Comparison of ENCODE assay signal across 9 mouse cellular contexts in the genomic region with DNA sequence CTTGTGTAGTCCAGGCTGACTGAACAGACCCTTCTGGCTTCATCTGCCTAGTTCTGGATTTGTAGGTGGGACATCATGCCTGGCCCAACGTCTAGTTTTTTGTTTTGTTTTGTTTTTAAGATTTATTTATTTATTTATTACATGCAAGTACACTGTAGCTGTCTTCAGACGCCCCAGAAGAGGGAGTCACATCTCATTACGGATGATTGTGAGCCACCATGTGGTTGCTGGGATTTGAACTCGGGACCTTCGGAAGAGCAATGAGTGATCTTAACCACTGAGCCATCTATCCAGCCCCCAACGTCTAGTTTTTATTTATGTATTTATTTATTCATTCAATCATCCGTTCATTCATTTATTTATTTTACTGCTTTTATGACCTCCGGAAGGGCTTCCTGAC. TPM values are rescaled to one million over a fixed set of nuclear protein-coding genes. Genes with fewer than 3 reads are reported as not detected.
DNase-seq lines count a peak whose midpoint lies in the region; ATAC-seq lines count a peak whose summit lies in the region.
"Had no signal": no experiment of that assay in that cellular context is flagged by ENCODE, and none has a peak within 500 bp of the region (broad histone marks: within the 10 kb centered on the region; RNA-seq: fewer than 3 reads in every experiment).

No protein-coding gene starts in this region.

- ATAC-seq in hindbrain, embryonic 12.5 days (ENCODE audit: low FRiP score), result 0 out of 2 replicates have a peak, but pooled peaks have one; percentile 11
- ATAC-seq in embryonic facial prominence, embryonic 14.5 days (ENCODE audit: low read depth), result no peak
- ATAC-seq in forebrain, embryonic 14.5 days, result peak; percentile 27

- H3K9me3 ChIP-seq in hindbrain, embryonic 12.5 days (replicated peaks), result no peaks in the 10 kb centered on the region
- no peaks in the 10 kb centered on the region for H3K9me3 ChIP-seq in hindbrain, embryonic 10.5 days
- no peaks in the 10 kb centered on the region for H3K9me3 ChIP-seq in embryonic facial prominence, embryonic 14.5 days (ENCODE audit: control insufficient read depth, low read length)
- no peaks in the 10 kb centered on the region for H3K9me3 ChIP-seq in forebrain, embryonic 14.5 days (replicated peaks; ENCODE audit: control insufficient read depth, low read length)
- no peaks in the 10 kb centered on the region for H3K9me3 ChIP-seq in midbrain, embryonic 10.5 days (replicated peaks)

- peaks cover 14% of the 10 kb centered on the region; the same call in 1 of the 2 replicates for H3K27me3 ChIP-seq in hindbrain, embryonic 12.5 days
- H3K27me3 ChIP-seq in hindbrain, embryonic 10.5 days (ENCODE audit: insufficient read depth, poor library complexity, severe bottlenecking), result peaks cover 20% of the 10 kb centered on the region
- H3K27me3 ChIP-seq in embryonic facial prominence, embryonic 14.5 days (replicated peaks; ENCODE audit: control insufficient read depth, insufficient read depth, low read length), result no peaks in the 10 kb centered on the region
- H3K27me3 ChIP-seq in forebrain, embryonic 14.5 days (replicated peaks; ENCODE audit: control insufficient read depth, insufficient read depth, low read length), result no peaks in the 10 kb centered on the region
- peaks cover 23% of the 10 kb centered on the region for H3K27me3 ChIP-seq in midbrain, embryonic 10.5 days (ENCODE audit: low read depth, poor library complexity, severe bottlenecking)
- H3K27me3 ChIP-seq: CH12.LX had no signal

- no peak overlapping the region for H3K27ac ChIP-seq in hindbrain, embryonic 12.5 days
- no peak overlapping the region for H3K27ac ChIP-seq in hindbrain, embryonic 10.5 days
- no peak overlapping the region for H3K27ac ChIP-seq in embryonic facial prominence, embryonic 14.5 days (replicated peaks; ENCODE audit: low read depth, low read length)
- no peak overlapping the region for H3K27ac ChIP-seq in forebrain, embryonic 14.5 days (ENCODE audit: low read depth, low read length)
- H3K27ac ChIP-seq in midbrain, embryonic 10.5 days (replicated peaks), result no peak overlapping the region

- H3K9ac ChIP-seq in hindbrain, embryonic 12.5 days, result no peak overlapping the region
- H3K9ac ChIP-seq in embryonic facial prominence, embryonic 14.5 days (ENCODE audit: low read depth, low read length), result no peak overlapping the region
- no peak overlapping the region for H3K9ac ChIP-seq in forebrain, embryonic 14.5 days (ENCODE audit: low read length)

- 71% methylated on average over 8 of the region's 8 CpGs for WGBS in hindbrain, embryonic 12.5 days
- 71% methylated on average over 8 of the region's 8 CpGs for WGBS in hindbrain, embryonic 10.5 days
- WGBS in embryonic facial prominence, embryonic 14.5 days, result 64% methylated on average over 8 of the region's 8 CpGs
- WGBS in forebrain, embryonic 14.5 days, result 71% methylated on average over 8 of the region's 8 CpGs
- 72% methylated on average over 8 of the region's 8 CpGs for WGBS in midbrain, embryonic 10.5 days

- peaks cover 3% of the 10 kb centered on the region for H3K4me1 ChIP-seq in hindbrain, embryonic 12.5 days
- peaks cover 8% of the 10 kb centered on the region for H3K4me1 ChIP-seq in hindbrain, embryonic 10.5 days (replicated peaks)
- no peaks in the 10 kb centered on the region for H3K4me1 ChIP-seq in embryonic facial prominence, embryonic 14.5 days (ENCODE audit: control insufficient read depth, insufficient read depth, low read length)
- peaks cover 3% of the 10 kb centered on the region; the same call in 1 of the 2 replicates for H3K4me1 ChIP-seq in forebrain, embryonic 14.5 days (ENCODE audit: control insufficient read depth, insufficient read depth, low read length)
- H3K4me1 ChIP-seq in midbrain, embryonic 10.5 days, result peaks cover 8% of the 10 kb centered on the region

- H3K36me3 ChIP-seq in hindbrain, embryonic 12.5 days, result peaks cover 7% of the 10 kb centered on the region; the same call in 1 of the 2 replicates
- peaks cover 22% of the 10 kb centered on the region for H3K36me3 ChIP-seq in hindbrain, embryonic 10.5 days
- H3K36me3 ChIP-seq in embryonic facial prominence, embryonic 14.5 days (ENCODE audit: control insufficient read depth, insufficient read depth, low read length), result peaks cover 7% of the 10 kb centered on the region; the same call in 1 of the 2 replicates
- H3K36me3 ChIP-seq in forebrain, embryonic 14.5 days (ENCODE audit: control insufficient read depth, insufficient read depth, low read length), result peaks cover 13% of the 10 kb centered on the region
- H3K36me3 ChIP-seq in midbrain, embryonic 10.5 days, result peaks cover 16% of the 10 kb centered on the region

- peak overlapping the region; percentile 52; the same call in 1 of the 2 replicates for H3K4me2 ChIP-seq in hindbrain, embryonic 12.5 days (replicated peaks)
- H3K4me2 ChIP-seq in embryonic facial prominence, embryonic 14.5 days (ENCODE audit: low read depth, low read length), result peak overlapping the region; percentile 57
- H3K4me2 ChIP-seq in forebrain, embryonic 14.5 days (ENCODE audit: low read length), result peak overlapping the region; percentile 59; the same call in 1 of the 2 replicates

- no peak for DNase-seq in hindbrain, embryonic 10.5 days (ENCODE audit: low spot score)
- DNase-seq in embryonic facial prominence, embryonic 14.5 days (ENCODE audit: low spot score), result no peak
- no peak for DNase-seq in forebrain, embryonic 14.5 days (ENCODE audit: low spot score)
- DNase-seq in midbrain, embryonic 10.5 days (ENCODE audit: low spot score), result no peak
- DNase-seq in layer of hippocampus, adult 9-10 months (ENCODE audit: low spot score), result no peak
- no peak for DNase-seq in ovary, adult 18-20 months (ENCODE audit: low spot score)
- no peak for DNase-seq in frontal cortex, adult 2 months (ENCODE audit: extremely low spot score in 1 of 2, low spot score in 1 of 2)

- H3K4me3 ChIP-seq in hindbrain, embryonic 12.5 days, result no peak overlapping the region
- no peak overlapping the region for H3K4me3 ChIP-seq in hindbrain, embryonic 10.5 days
- H3K4me3 ChIP-seq in embryonic facial prominence, embryonic 14.5 days (ENCODE audit: low read depth, low read length), result no peak overlapping the region; the same call in 1 of the 2 replicates
- no peak overlapping the region for H3K4me3 ChIP-seq in forebrain, embryonic 14.5 days (ENCODE audit: low read depth, low read length)
- peak overlapping the region; percentile 41; the same call in 1 of the 2 replicates for H3K4me3 ChIP-seq in midbrain, embryonic 10.5 days

RNA-seq across cellular contexts. Expression of gene Wdr66, which starts 0.5 kb away (rescaled TPM):
- polyA plus RNA-seq in hindbrain, embryonic 12.5 days (2016; fragmentation: Nextera tagmentation; extraction: Ambion mirVana), result 3.7 and 6.0 TPM in 2 replicates
- polyA plus RNA-seq in hindbrain, embryonic 10.5 days (2016; fragmentation: Nextera tagmentation; extraction: Ambion mirVana), result 7.0 and 8.1 TPM in 2 replicates
- polyA plus RNA-seq in embryonic facial prominence, embryonic 14.5 days (2014; fragmentation: Nextera tagmentation; extraction: Ambion mirVana), result 2.5 and 3.2 TPM in 2 replicates
- 2.3 and 2.4 TPM in 2 replicates for polyA plus RNA-seq in forebrain, embryonic 14.5 days (2014; fragmentation: Nextera tagmentation; extraction: Ambion mirVana)
- 7.6 and 10.7 TPM in 2 replicates for polyA plus RNA-seq in midbrain, embryonic 10.5 days (2016; fragmentation: Nextera tagmentation; extraction: Ambion mirVana)
- 5.4 and 6.1 TPM in 2 replicates for polyA plus RNA-seq in frontal cortex, adult 2 months (2012; rRNA removed)
